Mouse (Mus musculus): ENCODE measurements at regions not wholly inside any gene's neighbourhood (a gene's known extent, or its start where the extent isn't known, plus 50 kb on each side); places are given as distances from the start of the nearest gene placed in this dataset.

- WGBS, result 53% methylated on average over 4 of the region's 4 CpGs
- Histone ChIP-seq H3K4me3 (replicated peaks; ENCODE audit: low read depth, low read length) (no peak overlapping the region), H3K9ac (ENCODE audit: low read depth, low read length) (no peak overlapping the region), H3K27me3 (ENCODE audit: insufficient read depth, low read length) (no peaks in the 10 kb centered on the region), H3K9me3 (replicated peaks; ENCODE audit: low read length) (no peaks in the 10 kb centered on the region), H3K4me2 (ENCODE audit: low read length) (no peak overlapping the region), H3K36me3 (ENCODE audit: insufficient read depth, low read length) (no peaks in the 10 kb centered on the region), H3K4me1 (replicated peaks; ENCODE audit: insufficient read depth, low read length) (no peaks in the 10 kb centered on the region), H3K27ac (no peak overlapping the region)
- ATAC-seq (replicated peaks; ENCODE audit: low FRiP score, low read depth) (no peak), DNase-seq (ENCODE audit: low spot score) (no peak)
- TF ChIP-seq CTCF (IDR thresholded peaks at IDR 0.05; ENCODE audit: low read depth), result no peak
Observed at GRCm38 (mm10) chr13:118262971-118263370, 123.5 kb upstream of the B430218F22Rik start.

- H3K36me3 ChIP-seq (ENCODE audit: insufficient read depth, low read length), result no peaks in the 10 kb centered on the region
- H3K9ac ChIP-seq (ENCODE audit: low read depth, low read length), result no peak overlapping the region
- H3K4me2 ChIP-seq (ENCODE audit: low read length), result no peak overlapping the region
- no peak for ATAC-seq (replicated peaks; ENCODE audit: low FRiP score, low read depth)
- no peak for DNase-seq (ENCODE audit: low spot score)
- H3K27me3 ChIP-seq (ENCODE audit: insufficient read depth, low read length), result no peaks in the 10 kb centered on the region
- no peaks in the 10 kb centered on the region for H3K9me3 ChIP-seq (replicated peaks; ENCODE audit: low read length)
- H3K4me1 ChIP-seq (replicated peaks; ENCODE audit: insufficient read depth, low read length), result no peaks in the 10 kb centered on the region
- no peak for TF ChIP-seq CTCF (IDR thresholded peaks at IDR 0.05; ENCODE audit: low read depth)
- 89% methylated on average over 8 of the region's 8 CpGs for WGBS
- no peak overlapping the region for H3K27ac ChIP-seq
- H3K4me3 ChIP-seq (replicated peaks; ENCODE audit: low read depth, low read length), result no peak overlapping the region
Observed at GRCm38 (mm10) chr13:118265763-118266520, 120.5 kb upstream of the B430218F22Rik start.

- ATAC-seq (replicated peaks; ENCODE audit: low FRiP score, low read depth), result no peak
- H3K9ac ChIP-seq (ENCODE audit: low read depth, low read length), result no peak overlapping the region
- 74% methylated on average over 4 of the region's 4 CpGs for WGBS
Observed at GRCm38 (mm10) chr13:118272904-118273303, 113.5 kb upstream of the B430218F22Rik start.

GRCm38 (mm10) chr13:118280956-118281355 lies 105.5 kb upstream of the B430218F22Rik start:
- H3K4me3 ChIP-seq (replicated peaks; ENCODE audit: low read depth, low read length), result no peak overlapping the region
- H3K27me3 ChIP-seq (ENCODE audit: insufficient read depth, low read length), result no peaks in the 10 kb centered on the region
- no peaks in the 10 kb centered on the region for H3K4me1 ChIP-seq (replicated peaks; ENCODE audit: insufficient read depth, low read length)
- no peak for TF ChIP-seq CTCF (IDR thresholded peaks at IDR 0.05; ENCODE audit: low read depth)
- no peaks in the 10 kb centered on the region for H3K9me3 ChIP-seq (replicated peaks; ENCODE audit: low read length)
- 17% methylated on average over 2 of the region's 2 CpGs for WGBS
- ATAC-seq (replicated peaks; ENCODE audit: low FRiP score, low read depth) (no peak), DNase-seq (ENCODE audit: low spot score) (peak; percentile 19)
- no peak overlapping the region for H3K27ac ChIP-seq
- H3K9ac ChIP-seq (ENCODE audit: low read depth, low read length), result no peak overlapping the region
- no peak overlapping the region for H3K4me2 ChIP-seq (ENCODE audit: low read length)
- no peaks in the 10 kb centered on the region for H3K36me3 ChIP-seq (ENCODE audit: insufficient read depth, low read length)

More at GRCm38 (mm10) chr13:118272904-118273303, 113.5 kb upstream of the B430218F22Rik start:
- Histone ChIP-seq H3K4me2 (ENCODE audit: low read length) (no peak overlapping the region), H3K36me3 (ENCODE audit: insufficient read depth, low read length) (no peaks in the 10 kb centered on the region), H3K27ac (no peak overlapping the region), H3K4me3 (replicated peaks; ENCODE audit: low read depth, low read length) (no peak overlapping the region), H3K4me1 (replicated peaks; ENCODE audit: insufficient read depth, low read length) (no peaks in the 10 kb centered on the region), H3K27me3 (ENCODE audit: insufficient read depth, low read length) (no peaks in the 10 kb centered on the region), H3K9me3 (replicated peaks; ENCODE audit: low read length) (no peaks in the 10 kb centered on the region)
- TF ChIP-seq CTCF (IDR thresholded peaks at IDR 0.05; ENCODE audit: low read depth), result no peak
- DNase-seq (ENCODE audit: low spot score), result no peak

- H3K4me3 ChIP-seq (replicated peaks; ENCODE audit: low read depth, low read length), result no peak overlapping the region
- H3K4me2 ChIP-seq (ENCODE audit: low read length), result no peak overlapping the region
- WGBS, result 95% methylated on average over 1 of the region's 1 CpGs
- DNase-seq (ENCODE audit: low spot score) (no peak), ATAC-seq (replicated peaks; ENCODE audit: low FRiP score, low read depth) (no peak)
- H3K9ac ChIP-seq (ENCODE audit: low read depth, low read length), result no peak overlapping the region
- H3K9me3 ChIP-seq (replicated peaks; ENCODE audit: low read length), result no peaks in the 10 kb centered on the region
- TF ChIP-seq CTCF (IDR thresholded peaks at IDR 0.05; ENCODE audit: low read depth), result no peak
- no peaks in the 10 kb centered on the region for H3K4me1 ChIP-seq (replicated peaks; ENCODE audit: insufficient read depth, low read length)
- no peaks in the 10 kb centered on the region for H3K36me3 ChIP-seq (ENCODE audit: insufficient read depth, low read length)
- H3K27me3 ChIP-seq (ENCODE audit: insufficient read depth, low read length), result no peaks in the 10 kb centered on the region
- no peak overlapping the region for H3K27ac ChIP-seq
Observed at GRCm38 (mm10) chr13:118293728-118294127, 92.7 kb upstream of the B430218F22Rik start.

GRCm38 (mm10) chr13:118310080-118310479 lies 76.3 kb upstream of the B430218F22Rik start:
- Histone ChIP-seq H3K36me3 (ENCODE audit: insufficient read depth, low read length) (no peaks in the 10 kb centered on the region), H3K4me3 (replicated peaks; ENCODE audit: low read depth, low read length) (no peak overlapping the region), H3K9me3 (replicated peaks; ENCODE audit: low read length) (no peaks in the 10 kb centered on the region), H3K27me3 (ENCODE audit: insufficient read depth, low read length) (no peaks in the 10 kb centered on the region), H3K4me2 (ENCODE audit: low read length) (no peak overlapping the region), H3K27ac (no peak overlapping the region), H3K9ac (ENCODE audit: low read depth, low read length) (no peak overlapping the region), H3K4me1 (replicated peaks; ENCODE audit: insufficient read depth, low read length) (no peaks in the 10 kb centered on the region)
- no peak for ATAC-seq (replicated peaks; ENCODE audit: low FRiP score, low read depth)
- no peak for TF ChIP-seq CTCF (IDR thresholded peaks at IDR 0.05; ENCODE audit: low read depth)
- WGBS, result 100% methylated on average over 1 of the region's 1 CpGs
- DNase-seq (ENCODE audit: low spot score), result no peak

All from kidney, postnatal 0 days (tissue).